18 mouse cellular contexts compared by ENCODE assay signal in genomic region chr7:129854942-129855341, GRCm38 (mm10).
"Had no signal": no experiment of that assay in that cellular context is flagged by ENCODE, and none has a peak within 500 bp of the region (broad histone marks: within the 10 kb centered on the region; RNA-seq: fewer than 3 reads in every experiment).

No protein-coding gene starts in this region.

- H3K36me3 ChIP-seq: lung, embryonic 15.5 days; midbrain, embryonic 13.5 days; midbrain, embryonic 15.5 days; neural tube, embryonic 12.5 days had no signal

- H3K9me3 ChIP-seq: lung, embryonic 15.5 days; midbrain, embryonic 13.5 days; midbrain, embryonic 15.5 days; neural tube, embryonic 12.5 days had no signal

- H3K4me3 ChIP-seq: lung, embryonic 15.5 days; megakaryocyte, embryonic 14.5 days; midbrain, embryonic 13.5 days; midbrain, embryonic 15.5 days; neural tube, embryonic 12.5 days had no signal

- H3K4me2 ChIP-seq: lung, embryonic 15.5 days; midbrain, embryonic 11.5 days; midbrain, embryonic 13.5 days; midbrain, embryonic 15.5 days; neural tube, embryonic 12.5 days had no signal

- ATAC-seq: liver, postnatal 0 days; lung, postnatal 0 days; midbrain, embryonic 13.5 days; midbrain, embryonic 15.5 days had no signal

- H3K9ac ChIP-seq: liver, postnatal 0 days; lung, embryonic 15.5 days; midbrain, embryonic 13.5 days; midbrain, embryonic 15.5 days; neural tube, embryonic 12.5 days had no signal

- H3K27me3 ChIP-seq: lung, embryonic 15.5 days; megakaryocyte, embryonic 14.5 days; midbrain, embryonic 13.5 days; midbrain, embryonic 15.5 days; neural tube, embryonic 12.5 days had no signal

- DNase-seq: liver, postnatal 0 days; lung, adult 2 months; lung, postnatal 14 days; lung, postnatal 36 days; right cerebral cortex, postnatal 25 days; right cerebral cortex, postnatal 4 days; spleen, adult 18-20 months; thymus, adult 18-20 months; thymus, postnatal 14 days; thymus, postnatal 36 days had no signal

- H3K4me1 ChIP-seq: megakaryocyte, embryonic 14.5 days; neural tube, embryonic 12.5 days had no signal

- H3K27ac ChIP-seq: lung, embryonic 15.5 days; macrophage; midbrain, embryonic 13.5 days; midbrain, embryonic 15.5 days; neural tube, embryonic 12.5 days had no signal
